Mouse (Mus musculus): Measurements from ENCODE around the gene Zfp28.

DNA sequence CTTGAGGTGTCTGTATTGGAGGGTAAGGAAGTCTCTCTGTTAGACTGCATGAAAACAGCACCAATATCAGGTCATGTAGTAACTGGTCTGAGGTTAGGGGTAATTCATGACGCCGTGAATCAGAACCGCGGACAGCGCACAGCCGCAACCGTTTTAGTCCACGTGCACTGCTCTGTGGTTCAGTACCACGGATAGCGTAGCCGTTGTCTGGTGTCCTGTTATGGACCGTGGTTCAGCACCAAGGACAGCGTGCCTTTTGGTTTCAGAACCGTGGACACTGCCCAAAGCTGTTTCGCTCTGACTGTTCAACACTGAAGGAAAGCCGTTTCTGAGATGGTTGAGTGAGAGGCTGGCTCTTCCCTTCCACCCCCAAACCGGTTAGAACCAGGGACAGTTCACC, 26.9 kb downstream of the Zfp28 start, which contains the start of gene Gm20715:
- TF ChIP-seq TAL1 (IDR thresholded peaks at IDR 0.05; ENCODE audit: low read length) = no peak
- TF ChIP-seq GATA1 (IDR thresholded peaks at IDR 0.05; ENCODE audit: low read length) = no peak
